Mouse (Mus musculus) spleen, adult 2 months (tissue): ENCODE data around the gene R3hdml.

Experiments
- CTCF ChIP-seq: fragments of 200-500 bp; IDR thresholded peaks from 2 replicates; pipeline ENCODE4 v1.5.1; 2011; ENCODE audit warnings: mild to moderate bottlenecking, inconsistent platforms; ENCODE audit not compliant: insufficient read depth, insufficient read length, insufficient replicate concordance; ENCODE audit errors: extremely low read depth
- POLR2A ChIP-seq: fragments of 200-500 bp; IDR thresholded peaks from 2 replicates; pipeline ENCODE4 v1.6.1; 2011; ENCODE audit warnings: low read depth, low read length, inconsistent platforms

DNA sequence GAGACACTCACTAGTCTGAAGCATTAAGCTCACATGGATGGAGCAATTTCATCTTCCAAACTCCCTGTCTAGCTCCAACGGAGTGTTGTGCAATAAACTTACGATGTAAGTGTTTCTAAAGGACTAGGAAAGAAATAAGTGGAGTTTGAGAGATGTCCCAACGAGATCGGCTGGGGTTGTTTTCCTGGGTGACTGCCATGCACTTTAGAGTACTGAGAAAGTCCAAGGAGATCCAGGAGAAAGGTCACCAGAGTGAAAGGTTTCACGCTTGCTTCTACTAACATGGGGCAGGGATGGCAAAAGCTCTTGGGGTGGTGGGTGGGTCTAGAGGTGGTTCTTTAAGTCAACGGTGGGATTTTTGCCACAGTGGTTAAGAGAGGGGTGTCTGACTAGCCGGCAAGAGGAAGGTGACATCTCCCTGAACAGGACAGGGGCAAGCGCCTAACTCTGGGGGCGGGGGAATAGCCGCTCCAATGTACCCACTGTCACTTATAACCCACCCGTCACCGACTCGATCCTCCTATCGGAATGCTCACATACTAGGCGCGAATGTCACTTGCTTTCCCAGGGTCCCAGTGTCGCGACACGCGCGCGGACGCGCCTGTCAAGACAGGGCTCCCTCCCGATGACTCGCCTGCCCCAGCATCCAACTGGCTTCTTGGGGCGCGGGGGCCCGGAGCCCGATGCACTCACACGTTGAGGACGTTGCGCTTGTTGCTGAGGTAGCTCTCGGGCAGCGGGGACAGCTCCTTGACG is 20.2 kb upstream of the R3hdml start:
- TF ChIP-seq CTCF (no peak), POLR2A (no peak)
